Mouse (Mus musculus) embryonic facial prominence, embryonic 13.5 days (tissue): ENCODE measurements around the gene Gm11559. TPM values are rescaled to one million over a fixed set of nuclear protein-coding genes. Genes with fewer than 3 reads are reported as not detected.
"Not testable (repeated sequence)": the region's sequence is repeated elsewhere in the genome, so short reads cannot be mapped to it uniquely, and the experiment has no call there.

Experiments
- ATAC-seq: fragments of 200-750 bp; cut with Nextera tagmentation; 2 replicates; pipeline ENCODE4 v1.8.0; 2017; ENCODE audit warnings: low read depth; ENCODE audit not compliant: insufficient number of reproducible peaks, insufficient read depth, low FRiP score, low TSS enrichment
- H3K27ac ChIP-seq: fragments of 300-500 bp; sonication (generic); 2 replicates; pipeline ENCODE4 v1.5.1; 2015; ENCODE audit warnings: moderate library complexity, mild to moderate bottlenecking, inconsistent platforms
- H3K27me3 ChIP-seq: fragments of 300-500 bp; sonication (generic); 2 replicates; pipeline ENCODE4 v1.6.1; 2015; ENCODE audit warnings: mild to moderate bottlenecking, inconsistent platforms
- H3K36me3 ChIP-seq: fragments of 300-500 bp; sonication (generic); 2 replicates; pipeline ENCODE4 v1.6.1; 2015; ENCODE audit warnings: mild to moderate bottlenecking, inconsistent platforms
- H3K4me1 ChIP-seq: fragments of 300-500 bp; sonication (generic); 2 replicates; pipeline ENCODE4 v1.6.1; 2015; ENCODE audit warnings: inconsistent platforms
- H3K4me2 ChIP-seq: fragments of 300-500 bp; sonication (generic); 2 replicates; pipeline ENCODE4 v1.6.1; 2015; ENCODE audit warnings: moderate library complexity, mild to moderate bottlenecking, inconsistent platforms
- H3K4me3 ChIP-seq: fragments of 300-500 bp; sonication (generic); 2 replicates; pipeline ENCODE4 v1.5.1; 2015; ENCODE audit warnings: mild to moderate bottlenecking, inconsistent platforms
- H3K9ac ChIP-seq: fragments of 300-500 bp; sonication (generic); 2 replicates; pipeline ENCODE4 v1.6.1; 2015; ENCODE audit warnings: mild to moderate bottlenecking, inconsistent platforms
- H3K9me3 ChIP-seq: fragments of 300-500 bp; sonication (generic); 2 replicates; pipeline ENCODE4 v1.6.1; 2016; ENCODE audit warnings: inconsistent platforms
- WGBS: fragments of 180-500 bp; shearing (Covaris S2); methylation state at CpG from one replicate; pipeline ENCODE4 v1.1.7; 2015; ENCODE audit warnings: mixed read lengths; 5-methylcytosine and 5-hydroxymethylcytosine counted together
- polyA plus RNA-seq: library from polyadenylated mRNA; unstranded; fragments of >200 nt; fragmentation: Nextera tagmentation; extraction: Ambion mirVana; gene quantifications from 2 replicates; pipeline ENCODE4 v1.2.1, GENCODE M21; 2015

The Gm11559 gene
- polyA plus RNA-seq, result not detected in 2 replicates

- not testable (repeated sequence) for H3K4me3 ChIP-seq, H3K4me1 ChIP-seq, ATAC-seq
These were observed at the start of gene Gm11559 for GRCm38 (mm10) chr11:99864176-99864575. Gm11559 (plus strand) TSS chr11:99864476.

DNA sequence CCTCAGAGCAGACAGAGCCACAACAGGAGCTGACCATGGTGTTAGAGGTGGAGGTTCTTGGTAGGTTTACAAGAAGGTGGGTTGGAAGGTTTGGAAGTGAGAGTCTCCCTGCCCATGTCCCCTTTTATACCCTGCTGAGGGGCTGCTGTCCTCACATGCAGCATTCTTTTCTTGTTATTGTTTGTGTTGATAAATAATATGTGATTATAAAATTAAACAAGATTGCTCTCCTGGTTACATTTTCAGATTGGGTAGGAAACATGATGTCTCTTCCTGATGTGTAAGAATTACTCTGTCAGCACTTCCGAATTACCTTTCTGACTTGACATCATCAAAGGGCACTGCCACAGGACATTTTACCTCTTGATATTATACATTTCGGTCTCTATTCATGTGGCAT lies 48.7 kb upstream of the Gm11559 start, which contains the start of gene Gm11564:
Gm11564 (minus strand) TSS at position 101 of the 400 bp plus-strand sequence.
- H3K27ac ChIP-seq, H3K4me3 ChIP-seq, ATAC-seq, H3K9me3 ChIP-seq, H3K27me3 ChIP-seq, H3K4me1 ChIP-seq, H3K36me3 ChIP-seq, H3K4me2 ChIP-seq, H3K9ac ChIP-seq: not testable (repeated sequence)
- WGBS, result 73% methylated on average over 2 of the region's 2 CpGs

More at GRCm38 (mm10) chr11:99864176-99864575, at the start of gene Gm11559:
- H3K9me3 ChIP-seq, H3K9ac ChIP-seq, H3K4me2 ChIP-seq, H3K36me3 ChIP-seq, H3K27ac ChIP-seq, H3K27me3 ChIP-seq: not testable (repeated sequence)
- 58% methylated on average over 1 of the region's 1 CpGs for WGBS

DNA sequence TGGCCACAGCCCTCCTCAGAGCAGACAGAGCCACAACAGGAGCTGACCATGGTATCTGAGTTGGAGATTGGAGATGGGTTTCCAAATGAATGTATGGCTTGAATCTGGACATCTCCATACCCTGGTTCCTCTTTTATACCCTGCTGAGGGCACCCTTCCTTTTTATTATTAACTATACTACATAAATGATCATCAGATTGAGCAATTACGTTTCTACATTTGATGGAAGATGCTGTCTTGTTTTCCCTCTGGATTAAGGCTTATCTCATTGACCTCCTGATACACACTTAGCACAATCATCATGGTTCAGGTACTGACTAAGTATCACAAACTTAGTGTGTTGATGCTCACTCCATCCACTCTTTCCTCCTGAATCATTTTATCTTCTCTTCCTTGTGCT lies 26.3 kb upstream of the Gm11559 start, which contains the start of gene 2300003K06Rik:
2300003K06Rik (minus strand) TSS at position 101 of the 400 bp plus-strand sequence.
- no peaks in the 10 kb centered on the region for H3K4me1 ChIP-seq
- no peak within 1 kb of the TSS for H3K27ac ChIP-seq
- no peaks in the 10 kb centered on the region for H3K9me3 ChIP-seq
- H3K9ac ChIP-seq, result no peak within 1 kb of the TSS
- no peaks in the 10 kb centered on the region for H3K36me3 ChIP-seq
- no peak within 1 kb of the TSS for H3K4me2 ChIP-seq
- H3K4me3 ChIP-seq, result no peak within 1 kb of the TSS
- no peaks in the 10 kb centered on the region for H3K27me3 ChIP-seq
- no peak for ATAC-seq
- WGBS, result 77% methylated on average over 1 of the region's 1 CpGs

GRCm38 (mm10) chr11:99842185-99842584 lies 22.1 kb upstream of the Gm11559 start:
- H3K4me2 ChIP-seq, result no peak overlapping the region
- no peak for ATAC-seq
- H3K9me3 ChIP-seq, result no peaks in the 10 kb centered on the region
- H3K9ac ChIP-seq, result no peak overlapping the region
- no peaks in the 10 kb centered on the region for H3K27me3 ChIP-seq
- H3K27ac ChIP-seq, result no peak overlapping the region
- H3K4me1 ChIP-seq, result no peaks in the 10 kb centered on the region
- no peaks in the 10 kb centered on the region for H3K36me3 ChIP-seq
- H3K4me3 ChIP-seq, result no peak overlapping the region
- 85% methylated on average over 1 of the region's 1 CpGs for WGBS

DNA sequence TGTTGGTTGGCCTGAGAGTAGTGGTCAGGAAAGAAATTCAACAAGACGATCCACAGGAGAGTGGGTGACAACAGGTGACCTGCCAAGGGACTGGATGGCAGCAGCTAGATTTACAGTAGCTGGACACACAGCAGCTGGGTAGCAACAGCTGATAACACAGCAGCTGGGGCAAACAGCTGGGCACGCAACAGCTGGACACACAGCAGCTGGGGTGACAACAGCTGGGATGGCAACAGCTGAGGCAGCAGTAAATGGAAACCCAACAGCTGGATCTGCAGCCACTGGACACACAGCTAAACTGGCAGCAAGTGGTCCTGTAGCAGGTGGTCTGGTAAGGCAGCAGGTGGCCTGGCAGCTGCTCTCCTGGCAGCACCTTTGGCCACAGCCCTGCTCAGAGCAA lies 17.5 kb upstream of the Gm11559 start:
- H3K27me3 ChIP-seq, result no peaks in the 10 kb centered on the region
- H3K4me2 ChIP-seq, result no peak overlapping the region
- ATAC-seq, result no peak
- H3K4me1 ChIP-seq, result no peaks in the 10 kb centered on the region
- no peaks in the 10 kb centered on the region for H3K36me3 ChIP-seq
- WGBS, result 92% methylated on average over 2 of the region's 2 CpGs
- no peak overlapping the region for H3K27ac ChIP-seq
- H3K9me3 ChIP-seq, result no peaks in the 10 kb centered on the region
- no peak overlapping the region for H3K4me3 ChIP-seq
- no peak overlapping the region for H3K9ac ChIP-seq

DNA sequence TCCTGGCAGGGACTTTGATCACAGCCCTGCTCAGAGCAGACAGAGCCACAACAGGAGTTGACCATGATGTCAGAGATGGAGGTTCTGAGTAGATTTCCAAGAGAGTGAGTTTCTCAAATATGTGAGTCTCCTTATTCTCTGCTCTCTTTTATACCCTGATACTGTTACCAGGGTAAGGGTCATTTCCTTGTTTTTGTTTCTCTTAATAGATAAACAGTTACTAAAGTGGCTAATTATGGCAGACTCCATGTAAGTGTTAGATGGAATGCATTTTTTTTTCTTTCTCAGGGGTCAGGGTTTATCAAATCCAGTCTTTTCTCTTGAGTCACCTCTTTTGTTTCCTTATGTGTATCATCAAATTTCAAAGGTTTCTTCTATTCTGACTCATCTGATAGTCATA lies 12.8 kb upstream of the Gm11559 start, which contains the start of gene Krtap4-16:
Krtap4-16 (minus strand) TSS at position 101 of the 400 bp plus-strand sequence.
- H3K4me1 ChIP-seq, result no peaks in the 10 kb centered on the region
- H3K36me3 ChIP-seq, result no peaks in the 10 kb centered on the region
- H3K9ac ChIP-seq, result no peak within 1 kb of the TSS
- H3K27me3 ChIP-seq, result no peaks in the 10 kb centered on the region
- H3K4me2 ChIP-seq, result no peak within 1 kb of the TSS
- H3K27ac ChIP-seq, result no peak within 1 kb of the TSS
- H3K4me3 ChIP-seq, result no peak within 1 kb of the TSS
- no peak for ATAC-seq
- H3K9me3 ChIP-seq, result no peaks in the 10 kb centered on the region

DNA sequence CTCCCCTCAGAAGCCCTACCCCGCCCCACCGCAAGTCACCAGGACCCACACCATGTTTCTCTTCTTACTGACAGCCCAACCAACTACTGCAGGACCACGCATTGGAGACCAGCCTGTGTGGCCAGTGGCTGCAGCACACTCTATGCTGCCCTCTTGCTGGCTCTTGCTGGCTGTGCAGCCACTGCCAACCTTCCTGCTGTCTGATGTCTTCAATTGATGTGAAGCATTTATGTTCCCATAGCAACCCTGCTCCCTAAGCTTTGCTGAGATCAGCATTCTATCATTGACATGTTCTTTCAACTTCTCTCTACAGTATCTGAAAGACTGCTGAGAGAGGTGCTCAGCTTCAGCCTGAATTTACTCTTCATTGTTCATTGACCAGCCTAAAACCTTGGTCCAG lies 10.2 kb upstream of the Gm11559 start:
- H3K27me3 ChIP-seq, result no peaks in the 10 kb centered on the region
- H3K9ac ChIP-seq, result no peak overlapping the region
- H3K4me1 ChIP-seq, result no peaks in the 10 kb centered on the region
- H3K4me2 ChIP-seq, result no peak overlapping the region
- H3K36me3 ChIP-seq, result no peaks in the 10 kb centered on the region
- 64% methylated on average over 3 of the region's 3 CpGs for WGBS
- no peak overlapping the region for H3K27ac ChIP-seq
- no peaks in the 10 kb centered on the region for H3K9me3 ChIP-seq
- H3K4me3 ChIP-seq, result no peak overlapping the region
- ATAC-seq, result no peak

GRCm38 (mm10) chr11:99857617-99858016 lies 6.7 kb upstream of the Gm11559 start, which contains the start of gene Gm11568:
Gm11568 (plus strand) TSS chr11:99857917.
- Histone ChIP-seq H3K4me1 (no peaks in the 10 kb centered on the region), H3K36me3 (no peaks in the 10 kb centered on the region), H3K4me3 (no peak within 1 kb of the TSS), H3K27ac (no peak within 1 kb of the TSS), H3K9me3 (no peaks in the 10 kb centered on the region), H3K27me3 (no peaks in the 10 kb centered on the region), H3K4me2 (no peak within 1 kb of the TSS), H3K9ac (no peak within 1 kb of the TSS)
- ATAC-seq, result no peak
- 88% methylated on average over 2 of the region's 2 CpGs for WGBS

DNA sequence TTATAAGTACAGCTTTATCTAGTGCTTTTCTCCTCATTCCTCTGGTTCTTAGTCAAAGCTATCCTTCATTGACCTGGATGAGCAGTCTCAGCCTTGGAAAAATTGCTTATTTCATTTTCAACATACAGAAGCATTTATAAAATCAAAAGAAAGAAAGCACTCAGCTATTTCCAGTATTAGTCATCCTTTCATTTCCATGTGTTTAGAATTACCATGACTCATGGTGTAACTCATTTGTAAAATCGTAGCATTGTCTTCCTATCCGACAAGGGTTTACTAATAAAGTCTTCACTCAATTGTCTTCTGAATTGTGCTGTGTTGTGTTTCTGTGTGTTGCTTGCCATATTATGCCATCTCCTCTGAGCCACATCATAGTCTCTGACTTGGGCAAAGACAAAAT lies 5.5 kb upstream of the Gm11559 start:
- no peak for ATAC-seq
- no peak overlapping the region for H3K27ac ChIP-seq
- no peak overlapping the region for H3K9ac ChIP-seq
- no peak overlapping the region for H3K4me2 ChIP-seq
- no peak overlapping the region for H3K4me3 ChIP-seq
- H3K36me3 ChIP-seq, result no peaks in the 10 kb centered on the region
- H3K27me3 ChIP-seq, result no peaks in the 10 kb centered on the region
- H3K4me1 ChIP-seq, result no peaks in the 10 kb centered on the region
- 53% methylated on average over 2 of the region's 2 CpGs for WGBS
- H3K9me3 ChIP-seq, result no peaks in the 10 kb centered on the region

DNA sequence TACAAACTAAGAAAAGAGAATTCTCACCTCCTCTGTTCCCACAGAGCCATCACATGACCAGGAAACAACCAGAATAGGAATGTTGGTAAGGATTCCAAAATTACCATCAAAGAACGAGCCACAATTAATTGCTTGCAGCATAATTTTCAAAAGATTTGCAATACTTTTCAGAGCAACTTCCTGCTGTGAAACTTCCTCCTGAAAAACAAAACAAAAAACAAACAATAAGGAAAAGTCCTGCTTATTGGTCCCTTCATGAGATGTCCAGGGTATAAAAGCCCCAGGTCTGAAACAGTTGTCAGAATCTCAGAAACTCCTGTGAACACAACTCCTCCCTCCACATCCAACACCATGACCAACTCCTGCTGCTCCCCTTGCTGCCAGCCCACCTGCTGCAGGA lies 8.8 kb downstream of the Gm11559 start, which contains the start of gene Krtap9-1:
Krtap9-1 (plus strand) TSS at position 301 of the 400 bp plus-strand sequence.
- H3K9ac ChIP-seq, H3K4me2 ChIP-seq, H3K27me3 ChIP-seq, H3K4me3 ChIP-seq, H3K4me1 ChIP-seq, H3K27ac ChIP-seq, H3K36me3 ChIP-seq, ATAC-seq, H3K9me3 ChIP-seq: not testable (repeated sequence)
- 62% methylated on average over 1 of the region's 1 CpGs for WGBS

DNA sequence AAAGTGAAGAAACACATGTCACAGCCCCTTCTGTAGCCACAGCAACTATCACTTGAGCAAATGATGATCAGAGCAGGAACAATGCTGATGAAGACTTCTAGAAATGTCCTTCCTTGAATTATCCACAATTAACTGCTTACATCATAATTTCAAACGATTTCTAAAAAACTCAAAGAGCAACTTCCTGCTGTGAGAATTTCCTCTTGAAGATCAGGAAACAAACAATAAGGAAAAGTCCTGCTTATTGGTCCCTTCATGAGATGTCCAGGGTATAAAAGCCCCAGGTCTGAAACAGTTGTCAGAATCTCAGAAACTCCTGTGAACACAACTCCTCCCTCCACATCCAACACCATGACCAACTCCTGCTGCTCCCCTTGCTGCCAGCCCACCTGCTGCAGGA lies 14.6 kb downstream of the Gm11559 start, which contains the start of gene Gm11567:
Gm11567 (plus strand) TSS at position 301 of the 400 bp plus-strand sequence.
- not testable (repeated sequence) for ATAC-seq, H3K9me3 ChIP-seq, H3K4me2 ChIP-seq, H3K36me3 ChIP-seq, H3K4me1 ChIP-seq, H3K27ac ChIP-seq, H3K4me3 ChIP-seq, H3K9ac ChIP-seq, H3K27me3 ChIP-seq
- WGBS, result 46% methylated on average over 1 of the region's 1 CpGs

GRCm38 (mm10) chr11:99907620-99908019 lies 43.3 kb downstream of the Gm11559 start, which contains the start of gene Krtap31-1:
Krtap31-1 (plus strand) TSS chr11:99907920.
- H3K4me2 ChIP-seq, result no peak within 1 kb of the TSS
- H3K36me3 ChIP-seq, result no peaks in the 10 kb centered on the region
- no peaks in the 10 kb centered on the region for H3K27me3 ChIP-seq
- no peak within 1 kb of the TSS for H3K9ac ChIP-seq
- no peak for ATAC-seq
- H3K9me3 ChIP-seq, result no peaks in the 10 kb centered on the region
- H3K27ac ChIP-seq, result no peak within 1 kb of the TSS
- H3K4me3 ChIP-seq, result no peak within 1 kb of the TSS
- no peaks in the 10 kb centered on the region for H3K4me1 ChIP-seq
- WGBS, result 76% methylated on average over 2 of the region's 2 CpGs
